Mouse (Mus musculus): ENCODE data around the gene Sbf1. TPM values are rescaled to one million over a fixed set of nuclear protein-coding genes. Genes with fewer than 3 reads are reported as not detected.

Sbf1 gene
- polyA plus RNA-seq, 2 experiments from 2014 or later: 80.4 to 102 TPM

DNA sequence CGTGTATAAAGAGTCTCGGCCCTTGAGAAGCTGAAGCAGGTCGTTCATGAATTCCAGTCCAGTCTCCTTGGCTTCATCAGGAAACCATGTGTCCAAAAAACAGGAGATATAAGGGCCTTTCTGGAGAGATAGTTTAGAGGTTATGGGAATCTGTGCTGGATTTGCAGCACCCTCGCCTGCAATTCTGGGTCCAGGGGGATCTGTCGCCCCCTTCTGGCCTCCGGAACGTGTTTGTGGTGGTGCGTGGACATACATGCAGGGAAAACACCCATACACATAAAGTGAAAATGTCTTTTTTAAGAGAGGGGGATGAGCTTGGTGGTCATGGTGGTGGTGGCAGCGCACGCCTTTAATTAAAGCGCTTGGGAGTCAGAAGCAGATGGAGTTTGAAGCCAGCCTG is 1.0 kb upstream of the Sbf1 start:
- no peak for ATAC-seq

DNA sequence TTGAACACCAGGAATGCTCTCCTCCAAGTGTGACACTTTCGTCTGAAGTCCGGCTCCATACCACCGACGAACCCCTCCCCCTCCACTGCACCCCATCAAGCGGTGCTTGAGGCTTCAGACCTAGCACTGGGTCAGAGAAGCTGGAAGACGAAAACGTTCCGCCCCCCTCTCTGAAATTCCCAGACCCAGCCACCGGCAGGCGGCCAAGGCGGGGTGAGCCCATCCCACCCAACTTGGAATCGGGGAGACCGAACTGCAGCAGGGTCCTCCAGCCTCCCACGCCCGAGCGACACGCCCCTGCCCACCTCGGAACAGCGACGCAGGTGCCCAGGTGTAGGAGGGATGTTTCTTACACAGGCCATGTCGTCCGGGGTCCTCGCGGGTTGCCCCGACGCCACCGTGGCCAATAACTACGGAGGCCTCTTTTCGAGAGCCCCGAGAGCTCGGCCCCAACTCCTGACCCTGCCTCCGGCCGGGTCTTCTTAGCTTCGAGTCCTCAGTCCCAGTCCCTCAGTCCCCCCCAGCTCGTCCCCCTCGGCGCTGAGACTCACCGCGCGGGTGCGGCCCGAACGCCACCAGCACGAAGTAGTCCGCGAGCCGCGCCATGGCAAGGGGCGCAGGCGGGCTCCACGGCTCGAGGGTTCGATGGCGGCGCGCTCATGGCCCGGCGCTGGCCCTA is 461 bp downstream of the Sbf1 start:
- ATAC-seq: peak; percentile 7

DNA sequence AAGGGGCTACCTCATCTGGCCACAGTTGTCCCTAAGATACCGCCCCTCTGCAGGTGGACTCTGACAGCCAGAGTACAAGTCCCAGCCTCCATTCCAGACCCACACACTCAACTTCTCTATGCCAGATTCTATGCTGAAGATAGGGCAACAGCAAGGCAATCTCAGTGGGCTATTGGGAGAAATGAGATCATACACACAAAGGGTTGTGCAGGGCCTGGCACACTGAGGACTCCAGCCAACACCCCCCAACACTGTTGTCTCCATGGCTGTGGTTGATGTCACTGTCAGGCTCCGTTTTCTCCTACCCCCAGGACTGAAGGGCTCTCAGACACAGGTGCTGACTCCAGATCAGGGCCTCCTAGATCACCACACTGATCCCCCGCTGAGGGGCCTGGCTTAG is 1.0 kb downstream of the Sbf1 start:
- ATAC-seq: no peak

DNA sequence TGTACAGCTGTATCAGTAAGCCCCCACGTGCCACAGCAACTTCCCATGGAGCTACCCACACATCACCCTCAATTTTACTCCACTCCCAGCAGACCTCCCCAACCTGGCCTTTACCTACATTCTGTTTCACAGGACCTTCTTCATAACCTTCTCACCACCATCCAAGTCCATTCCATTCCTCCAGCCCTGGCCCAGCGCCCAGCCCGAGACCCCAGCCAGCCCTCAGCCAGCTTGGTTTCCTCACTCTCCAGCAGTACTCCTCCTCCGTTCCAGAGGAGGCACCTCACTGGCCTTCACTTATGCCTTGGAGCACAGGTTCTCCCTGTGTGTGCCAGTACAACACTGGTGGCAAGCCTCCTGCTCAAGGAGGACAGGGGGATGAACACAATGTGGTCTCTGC is 1.8 kb downstream of the Sbf1 start:
- no peak for ATAC-seq

DNA sequence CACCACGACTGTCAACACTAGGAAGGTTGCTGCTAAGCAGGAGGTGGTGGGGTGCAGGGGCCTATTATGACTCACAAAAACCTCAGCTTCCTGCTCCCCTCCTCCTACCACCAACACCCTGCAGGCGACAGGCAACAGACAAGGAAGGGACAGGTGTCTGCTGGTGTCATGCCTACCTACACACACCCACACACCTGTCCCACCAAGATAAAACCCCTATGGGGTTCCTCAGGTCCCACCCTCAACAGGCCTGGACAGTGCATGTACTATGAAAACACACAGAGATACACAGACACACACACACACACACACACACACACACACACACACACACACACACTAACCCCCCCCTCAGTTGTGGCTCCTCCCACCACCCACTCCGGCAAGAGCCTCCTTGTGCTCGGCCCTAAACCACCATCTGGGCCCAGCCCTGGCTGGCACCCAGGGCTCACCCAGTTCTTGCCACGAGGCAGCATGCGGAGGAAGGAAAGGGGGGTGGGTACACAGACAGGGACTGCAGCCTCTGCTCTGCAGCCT is 5.1 kb downstream of the Sbf1 start:
- peak; percentile 92 for ATAC-seq

DNA sequence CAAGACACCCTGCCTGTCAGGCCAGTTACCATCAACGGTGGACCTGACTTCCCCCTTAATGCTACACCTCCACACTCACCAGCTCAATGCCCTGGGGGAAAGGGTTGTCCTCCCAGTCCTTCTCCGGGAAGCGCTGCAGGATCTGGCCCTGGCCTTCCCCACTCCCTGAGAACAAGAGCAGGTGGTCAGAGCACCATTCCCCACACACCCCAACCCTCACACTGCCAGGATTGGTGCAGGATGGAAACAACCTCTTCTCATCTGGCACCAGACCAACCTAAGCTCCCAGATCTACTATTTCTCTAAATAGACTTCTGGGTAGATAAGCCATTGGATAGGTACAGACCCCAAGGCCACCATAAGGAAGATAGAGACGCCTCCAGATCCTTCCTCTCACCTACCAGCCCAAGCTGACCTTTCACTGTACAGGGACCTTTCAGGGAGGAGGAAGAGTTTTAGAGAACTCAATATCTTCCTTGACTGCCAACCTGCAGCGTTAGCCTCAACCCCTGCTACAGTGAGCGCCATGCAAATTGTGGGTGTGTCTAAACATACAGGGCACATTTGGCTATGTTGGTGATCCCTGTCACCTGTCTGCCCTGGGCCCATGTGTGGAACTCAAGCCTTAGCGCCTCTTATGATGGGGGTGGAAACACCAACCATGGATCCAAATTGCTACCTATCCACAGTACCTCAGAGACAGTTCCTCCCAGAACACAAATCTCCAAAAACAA is 6.5 kb downstream of the Sbf1 start:
- ATAC-seq: no peak

DNA sequence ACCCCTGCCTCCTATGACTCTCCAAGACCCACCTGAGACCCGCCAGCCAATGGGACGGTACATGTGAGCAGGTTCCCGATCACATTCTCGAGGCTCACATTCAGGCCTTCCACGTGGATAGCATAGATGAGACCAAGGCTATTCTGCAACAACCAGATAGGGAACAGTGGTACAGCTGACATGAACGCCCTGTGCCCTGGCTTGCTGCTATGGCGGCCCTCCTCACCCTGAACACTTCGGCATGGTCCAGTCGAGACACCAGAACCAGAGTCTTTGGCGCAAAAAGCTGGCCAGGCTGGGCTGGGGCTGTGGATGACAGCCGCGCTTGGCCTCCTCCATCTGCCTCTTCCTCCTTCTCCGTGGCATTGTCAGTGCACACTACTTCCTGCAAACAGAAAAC is 7.7 kb downstream of the Sbf1 start:
- ATAC-seq: no peak

DNA sequence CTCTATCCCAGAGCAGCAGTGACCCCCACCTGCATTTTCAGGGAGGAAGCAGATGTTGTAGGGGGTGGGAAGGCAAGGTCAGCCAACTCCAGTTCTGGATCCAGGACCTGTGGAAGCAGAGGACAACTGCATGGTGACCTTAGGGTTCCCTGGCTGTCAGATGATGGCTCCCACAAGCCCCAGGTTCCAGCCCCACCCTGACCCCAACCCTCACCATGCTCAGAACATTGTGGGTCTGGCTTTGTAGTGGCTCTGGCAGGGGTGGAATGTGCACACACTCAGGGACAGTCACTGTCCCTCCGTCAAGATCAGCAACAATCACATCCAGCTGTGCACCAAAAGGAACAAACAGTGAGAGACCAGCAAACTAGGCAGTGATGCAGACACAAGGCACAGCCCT is 9.1 kb downstream of the Sbf1 start:
- no peak for ATAC-seq

DNA sequence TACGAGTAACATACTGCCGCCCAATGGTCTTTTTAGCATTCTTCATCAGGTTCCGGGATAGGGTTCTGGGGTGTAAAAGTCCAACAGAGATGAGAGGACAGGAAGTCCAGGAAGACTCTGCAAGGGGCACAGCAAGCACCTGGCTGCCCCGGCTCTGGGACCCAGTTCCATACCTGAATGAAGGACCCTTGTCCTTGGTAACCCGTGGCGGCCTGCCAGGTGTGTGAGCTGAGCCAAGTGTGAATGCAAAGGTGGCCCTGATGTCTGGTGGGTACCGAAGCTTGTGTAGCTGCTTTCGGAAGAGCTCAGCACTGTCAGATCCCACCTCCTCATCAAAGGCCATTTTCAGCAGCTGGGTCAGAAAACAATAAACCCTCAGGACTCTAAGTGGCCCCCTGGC is 14.5 kb downstream of the Sbf1 start:
- no peak for ATAC-seq

DNA sequence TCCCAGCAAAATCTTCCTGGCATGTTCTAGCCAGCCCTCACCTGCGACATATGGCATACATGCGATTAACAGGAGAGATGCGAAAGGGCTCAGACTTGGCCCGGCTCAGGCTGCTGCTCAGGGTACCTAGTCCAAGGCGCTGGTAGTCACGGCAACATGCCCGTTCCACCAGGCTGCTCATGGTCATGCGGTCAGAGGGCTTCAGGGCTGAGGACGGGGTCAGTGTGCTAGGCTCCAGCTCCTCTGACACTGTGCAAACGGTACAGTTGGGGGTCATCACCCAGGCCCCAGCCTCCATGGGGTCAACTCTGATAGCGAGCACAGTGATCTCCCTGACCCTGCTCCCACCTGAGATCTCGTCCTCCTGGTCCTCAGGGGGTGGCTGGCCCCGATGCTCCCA is 14.9 kb downstream of the Sbf1 start:
- no peak for ATAC-seq

DNA sequence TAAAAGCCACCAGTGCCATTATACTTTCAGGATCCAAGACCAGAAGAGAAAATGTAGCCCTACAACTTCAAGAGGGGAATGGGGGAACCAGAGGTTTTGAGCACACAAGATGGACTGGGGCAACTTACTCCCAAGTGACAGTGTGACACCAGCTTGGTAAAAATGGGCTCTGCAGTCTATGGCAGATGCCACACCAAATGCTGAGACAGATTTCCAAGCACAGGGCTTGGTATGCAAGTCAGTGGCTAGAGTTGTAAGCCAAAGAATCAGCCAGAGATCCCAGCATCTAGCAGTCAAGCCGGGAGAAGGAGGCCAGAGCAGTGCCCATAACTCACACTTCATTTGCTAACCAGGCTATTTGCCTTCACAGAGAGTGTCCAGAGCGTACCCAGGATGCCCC is 17.4 kb downstream of the Sbf1 start:
- no peak for ATAC-seq

DNA sequence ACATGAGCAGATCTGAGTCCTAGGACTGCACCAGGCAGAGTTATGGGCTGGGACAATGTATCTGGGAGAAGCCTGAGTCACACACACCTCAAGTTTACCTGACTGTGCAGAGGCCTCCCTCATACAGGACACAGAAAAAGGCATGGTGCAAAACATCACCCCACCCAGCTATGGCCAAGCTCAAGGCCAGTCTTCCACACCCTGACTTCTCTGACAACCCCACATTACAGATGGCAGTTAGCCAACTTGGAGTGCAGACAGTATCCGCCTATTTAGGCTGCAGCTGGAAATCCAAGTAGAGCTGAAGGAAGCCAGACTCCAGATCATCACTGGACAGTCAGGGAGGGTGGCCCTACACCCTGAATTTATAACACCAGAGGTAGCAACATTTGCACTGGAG is 18.6 kb downstream of the Sbf1 start:
- ATAC-seq: no peak

DNA sequence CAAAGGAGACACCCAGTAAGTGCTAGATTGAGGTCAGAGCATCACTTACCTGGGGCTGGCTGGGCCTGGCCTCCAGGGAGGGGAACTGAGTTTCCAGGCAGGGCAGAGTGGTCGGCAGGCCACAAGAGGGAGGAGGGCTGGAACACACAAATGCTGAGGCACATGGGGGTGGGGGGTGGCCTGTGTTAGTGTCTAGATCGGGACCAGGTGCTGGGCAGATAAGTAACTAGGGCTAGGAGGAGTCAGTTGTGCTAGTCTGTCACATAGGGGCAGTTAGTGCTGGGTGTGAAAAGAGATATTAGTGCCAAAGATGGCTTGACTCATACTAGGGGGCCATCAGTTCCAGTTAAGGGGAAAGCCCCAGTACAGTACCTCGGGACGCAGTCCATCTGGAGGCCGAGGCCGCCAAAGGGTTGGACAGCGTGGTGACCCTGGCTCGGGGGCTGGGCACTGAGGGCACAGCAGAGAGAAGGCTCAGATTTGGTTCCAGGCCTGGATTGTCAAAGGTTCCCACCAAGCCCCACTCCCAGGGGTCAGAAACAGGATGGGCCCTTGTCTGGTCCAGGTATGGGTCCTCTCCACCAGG is 19.4 kb downstream of the Sbf1 start:
- no peak for ATAC-seq

DNA sequence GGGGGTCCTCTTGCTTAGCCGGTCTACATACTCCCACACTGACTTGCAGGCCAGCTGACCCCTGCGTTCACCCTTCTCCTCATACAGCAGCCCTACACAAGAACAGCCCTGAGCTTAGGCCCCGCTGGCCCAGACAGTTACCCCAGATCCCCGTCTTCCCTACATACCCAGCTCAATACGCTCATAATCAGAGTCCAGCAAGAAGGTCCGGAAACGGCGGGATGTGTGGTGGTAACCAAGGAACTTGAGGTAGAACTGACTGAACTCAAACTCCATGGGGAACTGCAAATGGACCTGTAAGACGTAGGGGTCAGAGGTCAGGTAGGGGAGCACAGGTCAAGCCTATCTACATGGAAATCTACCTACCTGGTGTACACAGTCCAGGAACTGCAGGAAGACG is 21.3 kb downstream of the Sbf1 start:
- no peak for ATAC-seq

DNA sequence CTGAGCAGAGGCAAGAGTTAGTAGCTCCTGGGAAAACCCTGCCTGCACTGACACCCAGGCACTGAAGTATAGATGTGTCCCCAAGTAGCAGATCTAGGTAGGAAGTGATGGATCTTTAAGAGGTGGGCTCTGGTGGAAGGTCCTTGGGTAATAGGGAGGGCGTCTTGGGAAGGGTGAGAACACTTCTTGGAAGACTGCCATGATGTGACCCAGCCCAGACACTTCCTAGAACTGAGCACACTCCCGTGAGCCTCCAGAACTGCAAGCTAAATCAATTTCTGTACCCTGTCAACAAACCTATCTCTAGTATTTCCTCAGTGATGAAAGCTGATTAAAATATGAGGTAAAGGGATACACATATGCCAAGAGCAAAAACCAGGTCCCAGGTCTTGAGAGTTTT is 22.3 kb downstream of the Sbf1 start:
- no peak for ATAC-seq

DNA sequence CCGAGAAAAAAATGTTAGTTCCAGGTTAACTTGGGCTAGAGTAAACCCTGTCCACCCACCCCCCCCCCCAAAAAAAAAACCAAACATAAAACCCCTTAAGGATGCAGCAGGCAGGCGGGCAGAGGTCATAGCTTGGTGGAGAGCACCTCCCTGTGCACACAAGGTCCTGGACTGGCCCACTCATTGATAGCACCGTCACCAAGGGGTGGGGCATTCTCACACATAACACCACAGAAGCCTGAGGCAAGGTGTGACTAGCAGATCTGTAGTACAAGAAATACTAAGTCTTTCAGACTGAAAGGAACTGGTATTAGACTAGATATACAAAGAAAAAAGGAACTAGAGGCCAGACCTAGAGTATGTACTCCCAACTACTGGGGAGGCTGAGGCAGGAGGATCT is 23.6 kb downstream of the Sbf1 start:
- no peak for ATAC-seq

DNA sequence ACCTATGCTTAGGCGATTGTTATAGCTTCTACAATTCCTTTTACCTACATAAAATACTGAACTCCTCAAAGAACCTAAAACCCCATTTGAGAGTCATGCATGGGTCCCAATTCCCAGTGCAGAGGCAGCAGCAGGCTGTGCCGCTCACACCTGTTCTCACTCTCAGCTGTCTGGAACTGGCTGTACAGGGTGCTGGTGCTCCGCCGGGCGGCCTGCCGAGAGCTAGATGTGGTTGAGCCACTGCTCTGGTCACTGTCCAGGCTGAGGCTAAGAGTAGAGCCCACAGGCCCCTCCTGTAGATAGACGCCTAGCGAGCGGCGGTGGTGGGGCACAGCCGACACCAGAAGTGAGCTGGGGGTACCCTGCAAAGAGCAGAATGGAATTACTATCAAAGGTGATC is 25.7 kb downstream of the Sbf1 start:
- no peak for ATAC-seq

DNA sequence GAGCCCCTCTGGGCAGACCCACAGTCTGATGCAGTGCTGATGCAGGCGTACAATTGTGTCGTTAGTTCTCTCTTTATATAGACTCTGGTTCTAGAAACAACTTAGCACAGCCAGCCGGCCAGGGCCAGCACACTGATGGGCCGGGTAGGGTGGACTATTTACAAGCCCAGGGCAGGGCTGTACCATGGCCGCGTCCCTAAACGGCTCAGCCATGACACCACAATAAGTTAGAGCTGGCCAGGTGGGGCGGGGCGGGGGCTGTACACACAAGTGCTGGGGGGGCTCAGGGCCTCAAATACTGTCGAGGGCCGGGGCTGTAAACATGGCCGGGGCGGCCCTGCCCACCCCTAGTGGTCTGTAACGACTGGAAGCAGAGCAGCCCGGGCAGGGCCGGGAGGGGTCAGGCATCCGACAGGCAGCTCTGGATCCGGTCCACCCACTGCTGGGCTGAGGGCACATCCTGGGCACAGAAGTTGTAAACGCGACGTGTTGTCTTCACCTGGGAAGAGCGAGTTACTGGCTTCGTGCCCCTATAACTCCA is 26.8 kb downstream of the Sbf1 start:
- ATAC-seq: no peak

DNA sequence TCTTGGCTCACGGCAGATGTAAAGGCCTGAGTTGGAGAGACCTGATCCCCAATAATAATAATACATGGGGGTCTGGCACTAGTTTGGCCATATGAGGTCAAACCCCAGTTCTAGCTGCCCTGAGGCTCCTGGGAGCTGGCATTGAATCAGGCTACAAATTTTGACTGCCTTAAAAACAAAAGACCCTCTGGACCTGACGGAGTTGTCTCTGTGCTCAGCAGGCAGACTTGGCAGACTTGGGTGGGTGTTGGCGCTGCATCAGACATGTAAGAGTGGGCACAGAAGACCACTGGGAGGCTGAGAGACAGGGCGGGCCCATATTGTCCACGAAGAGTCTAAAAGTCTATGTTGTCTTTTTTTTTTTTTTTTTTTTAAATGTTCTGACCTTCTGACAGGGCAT is 28.5 kb downstream of the Sbf1 start:
- ATAC-seq: no peak

DNA sequence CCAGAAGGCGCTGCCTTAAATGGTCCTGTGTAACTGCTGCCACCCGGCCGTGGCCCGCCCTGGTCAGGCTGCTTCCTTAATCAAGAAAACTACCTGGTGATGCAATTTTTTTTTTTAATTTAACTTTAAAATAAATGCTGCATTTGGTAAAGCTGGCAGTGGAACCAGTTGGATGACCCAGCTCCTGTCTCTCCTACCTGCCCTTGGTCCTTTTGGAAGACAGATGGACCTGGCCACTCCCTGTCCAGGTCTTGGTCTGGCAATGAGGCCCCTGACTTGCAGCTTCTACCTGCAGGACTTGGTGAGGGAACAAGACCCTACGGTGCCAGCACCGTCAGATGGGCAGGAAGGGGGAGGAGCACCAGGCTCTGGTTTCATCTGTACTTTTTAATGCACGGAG is 29.0 kb downstream of the Sbf1 start:
- ATAC-seq: no peak

DNA sequence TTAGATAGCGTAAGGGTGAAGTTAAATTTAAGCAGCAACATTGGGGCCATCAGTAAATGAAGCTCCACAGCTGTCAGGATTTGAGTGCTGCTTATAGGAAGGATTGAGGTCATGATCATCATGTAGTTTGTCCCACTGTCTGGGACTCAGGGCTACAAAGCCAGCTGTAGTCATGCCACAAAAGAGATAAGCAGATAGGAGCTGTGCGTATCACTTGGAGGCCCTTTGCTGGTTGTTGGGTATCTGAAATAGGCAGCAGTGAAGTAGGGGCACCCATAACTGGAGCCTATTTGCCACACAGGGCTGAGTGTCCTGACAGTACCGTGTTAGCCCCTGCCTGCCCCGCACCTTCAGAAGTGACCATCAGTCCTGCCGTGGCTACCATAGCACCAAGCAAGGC is 29.6 kb downstream of the Sbf1 start:
- ATAC-seq: no peak

DNA sequence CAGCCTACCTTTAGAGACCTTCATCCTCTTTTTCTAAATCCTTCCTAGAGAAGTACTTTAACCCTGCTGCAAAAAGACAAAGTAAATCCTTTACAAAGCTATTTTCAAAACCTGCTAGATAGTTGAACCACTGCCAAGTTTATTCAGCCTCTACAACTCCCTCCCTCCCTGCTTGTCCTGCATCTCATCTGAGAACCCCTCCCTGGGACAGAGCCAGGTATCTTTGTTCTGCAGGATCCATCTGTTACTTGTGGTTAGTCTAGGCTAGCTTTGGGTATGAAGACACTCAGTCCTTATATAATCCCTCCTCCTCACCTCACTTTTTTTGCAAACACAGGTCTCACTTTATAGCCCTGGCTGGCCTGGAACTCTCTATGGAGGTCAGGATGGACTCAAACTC is 30.1 kb downstream of the Sbf1 start:
- no peak for ATAC-seq

DNA sequence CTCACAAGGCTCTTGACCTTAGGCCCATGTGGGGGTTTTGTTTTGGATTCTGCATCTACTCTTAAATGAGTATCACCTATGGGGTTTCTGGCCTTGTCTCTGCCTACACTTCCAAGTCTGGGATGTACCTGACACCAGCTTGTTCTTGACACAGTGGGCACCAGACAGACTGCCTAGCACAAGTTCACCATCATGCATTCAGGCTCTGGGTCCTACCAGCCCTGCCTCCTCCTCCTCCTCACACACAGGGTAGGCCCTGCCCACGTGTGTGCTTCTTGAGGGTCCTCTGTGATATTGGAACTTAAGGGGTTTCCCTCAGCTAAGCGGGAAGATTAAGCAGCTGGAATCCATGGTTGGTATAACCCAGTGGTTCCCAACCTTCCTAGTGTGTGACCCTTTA is 31.0 kb downstream of the Sbf1 start:
- ATAC-seq: no peak

DNA sequence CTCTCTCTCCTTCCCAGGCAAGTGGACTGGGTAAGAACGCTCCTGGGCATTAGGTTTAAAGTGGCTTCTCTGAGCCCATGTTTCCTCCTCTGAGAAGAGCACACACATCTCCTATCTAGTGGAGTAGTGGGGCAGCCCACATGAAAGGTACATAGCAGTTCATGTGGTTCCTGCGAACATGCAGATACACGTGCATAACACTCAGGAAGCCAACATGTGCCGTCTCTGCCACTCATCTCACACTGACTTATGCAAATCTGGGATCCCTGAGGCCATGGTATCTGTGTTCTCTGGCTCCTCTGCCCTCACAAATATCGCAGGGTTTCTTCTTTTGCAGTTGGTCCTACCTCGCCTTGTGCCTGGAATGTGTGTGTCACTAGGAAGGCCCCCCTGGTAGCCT is 32.6 kb downstream of the Sbf1 start:
- peak; percentile 70 for ATAC-seq

All from activated CD4-positive, CD25-positive, alpha-beta regulatory T cell, adult 4 months (primary cell).